Mouse (Mus musculus): ENCODE results near the gene Pgam2.

GRCm38 (mm10) chr11:5841751-5842150, 38.2 kb upstream of the Pgam2 start:
- TF ChIP-seq GATA1 (IDR thresholded peaks at IDR 0.05; ENCODE audit: borderline replicate concordance, low read length) (no peak), FLI1 (IDR thresholded peaks at IDR 0.05; ENCODE audit: low read length) (no peak)
